Mouse (Mus musculus) cerebellum, adult 2 months (tissue): ENCODE measurements around the gene Cenpe.

ENCODE experiments used
- CTCF ChIP-seq: fragments of 200-500 bp; IDR thresholded peaks from 2 replicates; pipeline ENCODE4 v1.5.1; 2011; ENCODE audit warnings: low read depth, mild to moderate bottlenecking, control low read depth, low read length, moderate library complexity, borderline replicate concordance; ENCODE audit not compliant: insufficient read depth
- POLR2A ChIP-seq: fragments of 200-500 bp; IDR thresholded peaks from 2 replicates; pipeline ENCODE4 v1.6.1; 2011; ENCODE audit warnings: low read length, control low read depth, borderline replicate concordance; ENCODE audit not compliant: insufficient read depth

- TF ChIP-seq POLR2A (no peak), CTCF (no peak)
Measured at GRCm38 (mm10) chr3:135191861-135192260, 20.5 kb upstream of the Cenpe start.
